Mouse (Mus musculus) thymus, postnatal 36 days (tissue): Measurements from ENCODE around the gene Zfp874a.

Source experiments
- DNase-seq, 2 experiments: peaks; one replicate each; pipeline ENCODE4 v3.0.0; 2022; ENCODE audit warnings: mixed read lengths in 2 of 2

Gene Zfp874a

DNA sequence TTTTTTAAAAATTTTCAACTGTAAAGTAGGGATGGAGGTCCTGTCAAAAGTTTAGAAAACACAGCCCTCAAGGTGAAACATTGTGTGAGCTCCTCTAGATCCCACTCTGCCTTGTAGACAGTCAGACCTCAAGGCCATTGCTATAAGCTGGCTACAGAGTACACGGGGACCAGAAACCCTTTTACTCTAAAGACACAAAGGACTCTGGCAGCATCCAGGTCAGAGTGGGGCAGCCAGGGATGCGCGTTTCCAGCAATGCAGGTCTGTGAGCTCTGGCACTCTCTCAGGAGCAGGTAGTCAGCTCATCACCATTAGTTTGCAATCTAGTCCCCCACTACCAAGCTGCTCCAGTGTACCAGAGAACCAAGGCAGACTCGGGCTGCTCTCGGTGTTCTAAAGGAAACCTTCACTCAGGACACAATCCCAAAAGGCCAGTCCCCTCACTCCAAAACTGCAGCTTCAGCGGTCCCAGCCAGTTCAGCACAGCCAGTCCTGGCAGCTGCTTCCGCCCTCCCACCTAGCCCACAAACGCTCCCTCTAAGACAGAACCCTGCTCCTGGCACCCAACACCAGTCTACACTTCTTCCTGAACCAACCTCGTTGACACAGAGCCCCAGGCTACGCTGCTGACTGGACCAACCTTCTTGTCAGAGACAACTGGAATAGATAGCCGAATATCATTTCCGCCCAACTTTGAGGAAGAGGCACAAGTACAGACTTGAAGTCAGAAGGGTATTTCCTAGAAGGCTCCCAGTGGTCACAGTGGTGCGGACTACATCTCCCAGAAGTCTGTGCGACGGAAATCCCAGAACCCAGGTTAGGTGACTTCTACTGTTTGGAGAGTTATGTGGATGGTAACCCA, 76.1 kb downstream of the Zfp874a start, which contains the start of the genes Gm28041 and Zfp456:
TSS of gene Gm28041 (minus strand) at position 684 of the 862 bp plus-strand sequence.
TSS of gene Zfp456 (minus strand) at position 761 of the 862 bp plus-strand sequence.
- peak; percentile 75 to 82 for DNase-seq
